Mouse (Mus musculus): Measurements from ENCODE around the gene Ifne. TPM values are rescaled to one million over a fixed set of nuclear protein-coding genes. Genes with fewer than 3 reads are reported as not detected.

Ifne gene
- polyA plus RNA-seq, 1 experiment from 2014 or later = not detected

GRCm38 (mm10) chr4:88875435-88876095, 4.4 kb downstream of the Ifne start:
- H3K4me2 ChIP-seq (ENCODE audit: low read length) = no peak overlapping the region
- H3K9me3 ChIP-seq (ENCODE audit: control insufficient read depth, low read length) = no peaks in the 10 kb centered on the region
- no peaks in the 10 kb centered on the region for H3K36me3 ChIP-seq (ENCODE audit: control insufficient read depth, insufficient read depth)
- no peak overlapping the region for H3K4me3 ChIP-seq (replicated peaks; ENCODE audit: low read length)
- no peaks in the 10 kb centered on the region for H3K4me1 ChIP-seq (replicated peaks; ENCODE audit: control insufficient read depth, insufficient read depth, low read length)
- 0 out of 2 replicates have a peak, but pooled peaks cover 2% of the 10 kb centered on the region for H3K27me3 ChIP-seq (replicated peaks; ENCODE audit: control insufficient read depth, insufficient read depth, low read length)
- no peak for ATAC-seq
- 76% methylated on average over 4 of the region's 4 CpGs for WGBS
- H3K9ac ChIP-seq (replicated peaks; ENCODE audit: low read depth, low read length) = no peak overlapping the region
- no peak overlapping the region for H3K27ac ChIP-seq (ENCODE audit: low read length)

DNA sequence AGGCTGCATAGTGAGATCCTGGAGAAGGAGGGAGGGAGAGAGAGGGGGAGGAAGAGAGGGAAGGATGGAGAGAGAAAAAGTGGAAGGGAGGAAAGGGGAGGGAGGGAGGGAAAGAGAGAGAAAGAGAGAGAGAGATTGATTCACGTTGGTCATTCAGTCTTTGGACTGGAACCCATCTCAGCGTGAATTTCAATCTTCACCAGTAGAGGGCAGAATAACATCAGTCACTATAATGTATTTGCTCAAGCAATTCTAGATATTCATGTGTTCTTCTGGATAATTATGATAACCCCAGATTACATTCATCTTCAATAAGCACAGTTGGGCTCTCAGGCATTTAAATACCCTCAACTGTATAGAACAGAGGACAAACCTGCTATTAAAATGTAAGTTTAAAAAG, 7.3 kb downstream of the Ifne start:
- Histone ChIP-seq H3K9ac (replicated peaks; ENCODE audit: low read depth, low read length) (no peak overlapping the region), H3K4me2 (ENCODE audit: low read length) (no peak overlapping the region), H3K4me1 (replicated peaks; ENCODE audit: control insufficient read depth, insufficient read depth, low read length) (peaks cover 4% of the 10 kb centered on the region), H3K36me3 (ENCODE audit: control insufficient read depth, insufficient read depth) (no peaks in the 10 kb centered on the region), H3K27me3 (replicated peaks; ENCODE audit: control insufficient read depth, insufficient read depth, low read length) (0 out of 2 replicates have a peak, but pooled peaks cover 2% of the 10 kb centered on the region), H3K9me3 (ENCODE audit: control insufficient read depth, low read length) (no peaks in the 10 kb centered on the region), H3K27ac (ENCODE audit: low read length) (no peak overlapping the region), H3K4me3 (replicated peaks; ENCODE audit: low read length) (no peak overlapping the region)
- WGBS = 0% methylated on average over 2 of the region's 2 CpGs
- no peak for ATAC-seq

GRCm38 (mm10) chr4:88867926-88868911, 11.8 kb downstream of the Ifne start:
- peak; percentile 76 for ATAC-seq
- Histone ChIP-seq H3K36me3 (ENCODE audit: control insufficient read depth, insufficient read depth) (no peaks in the 10 kb centered on the region), H3K27ac (ENCODE audit: low read length) (no peak overlapping the region), H3K9ac (replicated peaks; ENCODE audit: low read depth, low read length) (peak overlapping the region; percentile 51), H3K27me3 (replicated peaks; ENCODE audit: control insufficient read depth, insufficient read depth, low read length) (0 out of 2 replicates have a peak, but pooled peaks cover 2% of the 10 kb centered on the region), H3K4me2 (ENCODE audit: low read length) (peak overlapping the region; percentile 75), H3K9me3 (ENCODE audit: control insufficient read depth, low read length) (no peaks in the 10 kb centered on the region), H3K4me1 (replicated peaks; ENCODE audit: control insufficient read depth, insufficient read depth, low read length) (peaks cover 7% of the 10 kb centered on the region), H3K4me3 (replicated peaks; ENCODE audit: low read length) (peak overlapping the region; percentile 60)
- 6% methylated on average over 30 of the region's 31 CpGs for WGBS

DNA sequence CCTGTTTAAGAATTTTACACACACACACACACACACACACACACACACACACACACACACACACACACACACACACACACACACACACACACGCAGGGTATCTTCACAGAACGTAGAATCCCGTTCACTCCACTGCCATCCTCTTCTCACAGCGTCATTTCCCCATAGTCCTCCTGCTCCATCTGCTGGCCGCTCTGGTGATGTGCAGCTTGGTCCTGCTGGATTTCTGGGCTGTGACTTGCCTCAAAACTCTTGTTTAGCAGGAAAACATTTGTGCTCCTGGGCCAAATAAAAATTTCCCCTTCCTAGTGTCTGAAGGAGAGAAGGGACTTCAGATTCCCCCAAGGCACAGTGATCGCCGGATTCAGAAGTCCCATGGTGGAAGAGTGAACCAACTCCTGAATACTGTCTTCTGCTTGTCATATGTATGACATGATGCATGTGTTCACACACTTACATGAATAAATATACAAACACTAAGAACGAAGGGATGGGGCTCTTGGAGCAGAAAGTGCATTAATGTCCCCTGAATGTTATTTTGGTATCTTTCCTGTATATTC, 12.6 kb downstream of the Ifne start:
- Histone ChIP-seq H3K27ac (ENCODE audit: low read length) (no peak overlapping the region), H3K36me3 (ENCODE audit: control insufficient read depth, insufficient read depth) (no peaks in the 10 kb centered on the region), H3K4me3 (replicated peaks; ENCODE audit: low read length) (peak overlapping the region; percentile 60), H3K4me2 (ENCODE audit: low read length) (peak overlapping the region; percentile 75), H3K9me3 (ENCODE audit: control insufficient read depth, low read length) (no peaks in the 10 kb centered on the region), H3K27me3 (replicated peaks; ENCODE audit: control insufficient read depth, insufficient read depth, low read length) (0 out of 2 replicates have a peak, but pooled peaks cover 2% of the 10 kb centered on the region), H3K4me1 (replicated peaks; ENCODE audit: control insufficient read depth, insufficient read depth, low read length) (peaks cover 7% of the 10 kb centered on the region), H3K9ac (replicated peaks; ENCODE audit: low read depth, low read length) (peak overlapping the region; percentile 51; the same call in 1 of the 2 replicates)
- WGBS = under 1% methylated on average over 7 of the region's 8 CpGs
- ATAC-seq = peak; percentile 76

DNA sequence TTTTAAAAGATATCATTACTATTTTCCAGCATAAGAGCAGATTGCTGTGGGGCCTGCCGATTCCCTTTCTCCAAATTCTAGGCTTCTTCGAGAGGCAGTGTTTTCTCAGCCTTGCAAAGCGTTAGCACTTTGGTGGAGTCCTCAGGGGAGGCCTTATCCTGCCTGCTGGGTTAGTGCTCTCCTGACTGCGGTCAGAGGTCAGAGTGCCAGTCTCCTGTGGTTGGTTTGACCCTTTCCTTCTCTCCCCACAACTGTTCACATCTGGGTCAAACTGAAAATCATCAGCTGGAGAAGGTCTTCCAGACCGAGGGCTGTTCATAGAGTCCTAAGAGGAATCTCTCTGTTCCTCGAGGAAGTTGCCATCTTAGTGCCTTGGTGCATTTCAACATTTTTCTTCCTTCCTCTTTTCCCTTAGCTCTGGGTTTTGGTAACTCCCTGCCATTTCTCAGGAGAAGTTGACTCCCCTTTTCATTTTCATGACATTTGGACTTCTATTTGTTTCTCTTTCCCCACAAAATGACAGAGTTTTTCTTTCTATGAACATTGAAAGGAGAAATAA, 14.9 kb downstream of the Ifne start:
- peaks cover 7% of the 10 kb centered on the region for H3K4me1 ChIP-seq (replicated peaks; ENCODE audit: control insufficient read depth, insufficient read depth, low read length)
- no peaks in the 10 kb centered on the region for H3K36me3 ChIP-seq (ENCODE audit: control insufficient read depth, insufficient read depth)
- no peak overlapping the region for H3K27ac ChIP-seq (ENCODE audit: low read length)
- WGBS = 59% methylated on average over 6 of the region's 6 CpGs
- H3K4me2 ChIP-seq (ENCODE audit: low read length) = no peak overlapping the region
- no peaks in the 10 kb centered on the region for H3K27me3 ChIP-seq (replicated peaks; ENCODE audit: control insufficient read depth, insufficient read depth, low read length)
- no peak for ATAC-seq
- no peak overlapping the region for H3K9ac ChIP-seq (replicated peaks; ENCODE audit: low read depth, low read length)
- no peak overlapping the region for H3K4me3 ChIP-seq (replicated peaks; ENCODE audit: low read length)
- H3K9me3 ChIP-seq (ENCODE audit: control insufficient read depth, low read length) = no peaks in the 10 kb centered on the region

DNA sequence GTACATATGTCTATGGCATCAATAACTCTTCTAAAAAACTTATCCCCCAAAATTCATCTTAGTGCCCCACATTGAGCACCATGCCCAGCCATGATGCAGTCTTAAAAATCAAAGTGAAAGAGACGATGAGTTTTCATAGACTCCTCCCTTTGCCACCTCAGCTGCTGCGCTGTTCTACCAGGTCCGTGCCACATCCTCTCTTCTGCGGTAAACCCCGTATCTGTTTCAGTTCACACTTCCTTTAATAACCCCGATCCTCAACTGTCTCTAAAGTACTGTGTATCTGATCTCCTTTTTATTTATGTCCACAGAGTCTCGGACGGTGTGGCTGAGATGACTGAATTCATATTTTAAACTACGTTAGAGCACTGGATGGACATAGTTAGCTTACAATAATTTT, 15.4 kb downstream of the Ifne start:
- H3K36me3 ChIP-seq (ENCODE audit: control insufficient read depth, insufficient read depth) = no peaks in the 10 kb centered on the region
- no peak for ATAC-seq
- no peaks in the 10 kb centered on the region for H3K27me3 ChIP-seq (replicated peaks; ENCODE audit: control insufficient read depth, insufficient read depth, low read length)
- H3K27ac ChIP-seq (ENCODE audit: low read length) = no peak overlapping the region
- H3K4me1 ChIP-seq (replicated peaks; ENCODE audit: control insufficient read depth, insufficient read depth, low read length) = peaks cover 7% of the 10 kb centered on the region
- no peak overlapping the region for H3K4me2 ChIP-seq (ENCODE audit: low read length)
- no peaks in the 10 kb centered on the region for H3K9me3 ChIP-seq (ENCODE audit: control insufficient read depth, low read length)
- H3K9ac ChIP-seq (replicated peaks; ENCODE audit: low read depth, low read length) = no peak overlapping the region
- H3K4me3 ChIP-seq (replicated peaks; ENCODE audit: low read length) = no peak overlapping the region
- 78% methylated on average over 9 of the region's 9 CpGs for WGBS

DNA sequence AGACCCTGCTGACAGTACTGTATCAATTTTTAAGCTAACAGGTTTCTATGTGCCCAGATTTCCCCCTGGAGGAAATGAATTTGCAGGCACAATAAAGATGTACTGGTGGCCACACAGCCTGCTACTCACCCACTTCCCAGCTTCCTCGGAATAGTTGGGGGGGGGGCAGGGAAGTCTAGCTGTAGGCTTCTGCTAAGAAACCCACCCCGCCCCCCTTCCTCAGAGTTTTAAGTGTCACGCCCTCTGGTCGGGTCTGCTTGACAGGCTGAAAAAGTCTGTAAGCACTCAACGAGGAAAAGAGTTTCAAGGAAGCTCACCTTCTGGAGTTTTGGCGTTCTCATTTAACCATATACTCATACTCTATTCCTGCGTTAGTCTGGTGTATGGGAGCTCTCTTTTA, 16.7 kb downstream of the Ifne start:
- WGBS = 2% methylated on average over 7 of the region's 7 CpGs

GRCm38 (mm10) chr4:88859214-88859613, 20.8 kb downstream of the Ifne start:
- Histone ChIP-seq H3K27me3 (replicated peaks; ENCODE audit: control insufficient read depth, insufficient read depth, low read length) (no peaks in the 10 kb centered on the region), H3K4me1 (replicated peaks; ENCODE audit: control insufficient read depth, insufficient read depth, low read length) (no peaks in the 10 kb centered on the region), H3K4me3 (replicated peaks; ENCODE audit: low read length) (no peak overlapping the region), H3K4me2 (ENCODE audit: low read length) (no peak overlapping the region), H3K9ac (replicated peaks; ENCODE audit: low read depth, low read length) (no peak overlapping the region), H3K27ac (ENCODE audit: low read length) (no peak overlapping the region), H3K36me3 (ENCODE audit: control insufficient read depth, insufficient read depth) (no peaks in the 10 kb centered on the region), H3K9me3 (ENCODE audit: control insufficient read depth, low read length) (no peaks in the 10 kb centered on the region)
- ATAC-seq = no peak

More for the DNA sequence above, 16.7 kb downstream of the Ifne start:
- Histone ChIP-seq H3K4me2 (ENCODE audit: low read length) (no peak overlapping the region), H3K4me3 (replicated peaks; ENCODE audit: low read length) (no peak overlapping the region), H3K9me3 (ENCODE audit: control insufficient read depth, low read length) (no peaks in the 10 kb centered on the region), H3K27ac (ENCODE audit: low read length) (no peak overlapping the region), H3K9ac (replicated peaks; ENCODE audit: low read depth, low read length) (no peak overlapping the region), H3K27me3 (replicated peaks; ENCODE audit: control insufficient read depth, insufficient read depth, low read length) (no peaks in the 10 kb centered on the region), H3K4me1 (replicated peaks; ENCODE audit: control insufficient read depth, insufficient read depth, low read length) (peaks cover 3% of the 10 kb centered on the region), H3K36me3 (ENCODE audit: control insufficient read depth, insufficient read depth) (no peaks in the 10 kb centered on the region)
- ATAC-seq = no peak

Measured in forebrain, embryonic 16.5 days (tissue).